Mouse (Mus musculus) hindbrain, embryonic 15.5 days (tissue): Measurements from ENCODE around the gene Nfix. TPM values are rescaled to one million over a fixed set of nuclear protein-coding genes. Genes with fewer than 3 reads are reported as not detected.

Source experiments
- ATAC-seq: fragments of 200-750 bp; cut with Nextera tagmentation; 2 replicates; pipeline ENCODE4 v1.8.0; 2017; ENCODE audit warnings: low read depth, moderate number of reproducible peaks, moderate TSS enrichment; ENCODE audit not compliant: low FRiP score
- H3K27ac ChIP-seq: fragments of 300-500 bp; sonication (generic); replicated peaks from 2 replicates; pipeline ENCODE4 v1.5.1; 2015; ENCODE audit warnings: mild to moderate bottlenecking, inconsistent platforms
- H3K27me3 ChIP-seq: fragments of 300-500 bp; sonication (generic); 2 replicates; pipeline ENCODE4 v1.6.1; 2015; ENCODE audit warnings: control low read depth, inconsistent platforms
- H3K36me3 ChIP-seq: fragments of 300-500 bp; sonication (generic); 2 replicates; pipeline ENCODE4 v1.6.1; 2015; ENCODE audit warnings: control low read depth, inconsistent platforms
- H3K4me1 ChIP-seq: fragments of 300-500 bp; sonication (generic); replicated peaks from 2 replicates; pipeline ENCODE4 v1.6.1; 2015; ENCODE audit warnings: control low read depth, inconsistent platforms
- H3K4me2 ChIP-seq: fragments of 300-500 bp; sonication (generic); 2 replicates; pipeline ENCODE4 v1.6.1; 2015; ENCODE audit warnings: moderate library complexity, mild to moderate bottlenecking, inconsistent platforms
- H3K4me3 ChIP-seq: fragments of 300-500 bp; sonication (generic); 2 replicates; pipeline ENCODE4 v1.5.1; 2015; ENCODE audit warnings: mild to moderate bottlenecking, inconsistent platforms
- H3K9ac ChIP-seq: fragments of 300-500 bp; sonication (generic); 2 replicates; pipeline ENCODE4 v1.6.1; 2015; ENCODE audit warnings: inconsistent platforms
- H3K9me3 ChIP-seq: fragments of 300-500 bp; sonication (generic); 2 replicates; pipeline ENCODE4 v1.6.1; 2016; ENCODE audit warnings: control low read depth, inconsistent platforms
- WGBS: fragments of 180-500 bp; shearing (Covaris S2); methylation state at CpG from one replicate; pipeline ENCODE4 v1.1.7; 2015; 5-methylcytosine and 5-hydroxymethylcytosine counted together
- polyA plus RNA-seq: library from polyadenylated mRNA; unstranded; fragments of >200 nt; fragmentation: Nextera tagmentation; extraction: Ambion mirVana; gene quantifications from 2 replicates; pipeline ENCODE4 v1.2.1, GENCODE M21; 2015

Nfix gene
- polyA plus RNA-seq, 1 experiment from 2014 or later: 87.6 TPM

GRCm38 (mm10) chr8:84765629-84766028 lies 34.5 kb downstream of the Nfix start:
- WGBS: 9% methylated on average over 10 of the region's 10 CpGs
- H3K27ac ChIP-seq: peak overlapping the region; percentile 54
- 0 out of 2 replicates have a peak overlapping the region, but pooled peaks have one; percentile 0 for H3K4me3 ChIP-seq
- ATAC-seq: no peak
- H3K4me2 ChIP-seq: peak overlapping the region; percentile 48
- H3K9ac ChIP-seq: 0 out of 2 replicates have a peak overlapping the region, but pooled peaks have one; percentile 1
- H3K36me3 ChIP-seq: no peaks in the 10 kb centered on the region
- H3K27me3 ChIP-seq: peaks cover 51% of the 10 kb centered on the region
- H3K9me3 ChIP-seq: no peaks in the 10 kb centered on the region
- H3K4me1 ChIP-seq: peaks cover 42% of the 10 kb centered on the region

- peak; percentile 39; the same call in 1 of the 2 replicates for ATAC-seq
- Histone ChIP-seq H3K9me3 (no peaks in the 10 kb centered on the region), H3K36me3 (no peaks in the 10 kb centered on the region), H3K4me1 (peaks cover 46% of the 10 kb centered on the region), H3K4me2 (peak overlapping the region; percentile 48), H3K27me3 (peaks cover 47% of the 10 kb centered on the region), H3K4me3 (0 out of 2 replicates have a peak overlapping the region, but pooled peaks have one; percentile 0), H3K27ac (peak overlapping the region; percentile 54), H3K9ac (no peak overlapping the region)
- 57% methylated on average over 17 of the region's 17 CpGs for WGBS
Measured at GRCm38 (mm10) chr8:84764870-84765495, 35.2 kb downstream of the Nfix start.

- 63% methylated on average over 4 of the region's 4 CpGs for WGBS
- Histone ChIP-seq H3K27me3 (peaks cover 40% of the 10 kb centered on the region), H3K4me1 (peaks cover 43% of the 10 kb centered on the region), H3K9me3 (no peaks in the 10 kb centered on the region), H3K9ac (no peak overlapping the region), H3K36me3 (no peaks in the 10 kb centered on the region), H3K27ac (no peak overlapping the region), H3K4me2 (peak overlapping the region; percentile 48), H3K4me3 (no peak overlapping the region)
- ATAC-seq: no peak
Measured at GRCm38 (mm10) chr8:84764100-84764499, 36.0 kb downstream of the Nfix start.

GRCm38 (mm10) chr8:84760901-84761300 lies 39.2 kb downstream of the Nfix start:
- WGBS: 35% methylated on average over 2 of the region's 2 CpGs
- peaks cover 19% of the 10 kb centered on the region; the same call in 1 of the 2 replicates for H3K27me3 ChIP-seq

GRCm38 (mm10) chr8:84760405-84760805 lies 39.7 kb downstream of the Nfix start:
- WGBS: 45% methylated on average over 7 of the region's 7 CpGs
- Histone ChIP-seq H3K9me3 (no peaks in the 10 kb centered on the region), H3K4me1 (peaks cover 32% of the 10 kb centered on the region), H3K9ac (no peak overlapping the region), H3K27me3 (peaks cover 19% of the 10 kb centered on the region; the same call in 1 of the 2 replicates), H3K4me2 (no peak overlapping the region), H3K27ac (no peak overlapping the region), H3K4me3 (no peak overlapping the region), H3K36me3 (no peaks in the 10 kb centered on the region)
- ATAC-seq: peak; percentile 24; the same call in 1 of the 2 replicates

More at GRCm38 (mm10) chr8:84760901-84761300, 39.2 kb downstream of the Nfix start:
- H3K4me3 ChIP-seq: no peak overlapping the region
- no peak overlapping the region for H3K9ac ChIP-seq
- no peak overlapping the region for H3K27ac ChIP-seq
- ATAC-seq: no peak
- no peaks in the 10 kb centered on the region for H3K36me3 ChIP-seq
- no peaks in the 10 kb centered on the region for H3K9me3 ChIP-seq
- no peak overlapping the region for H3K4me2 ChIP-seq
- peaks cover 37% of the 10 kb centered on the region for H3K4me1 ChIP-seq

- Histone ChIP-seq H3K4me1 (peaks cover 25% of the 10 kb centered on the region), H3K27me3 (peaks cover 13% of the 10 kb centered on the region; the same call in 1 of the 2 replicates), H3K9me3 (no peaks in the 10 kb centered on the region), H3K4me3 (no peak overlapping the region), H3K4me2 (no peak overlapping the region), H3K27ac (no peak overlapping the region), H3K36me3 (no peaks in the 10 kb centered on the region), H3K9ac (no peak overlapping the region)
- no peak for ATAC-seq
- WGBS: 87% methylated on average over 10 of the region's 10 CpGs
Measured at GRCm38 (mm10) chr8:84759718-84760117, 40.4 kb downstream of the Nfix start.

- Histone ChIP-seq H3K27ac (no peak overlapping the region), H3K9me3 (no peaks in the 10 kb centered on the region), H3K36me3 (no peaks in the 10 kb centered on the region), H3K4me2 (no peak overlapping the region), H3K4me1 (peaks cover 20% of the 10 kb centered on the region), H3K9ac (no peak overlapping the region), H3K27me3 (peaks cover 9% of the 10 kb centered on the region; the same call in 1 of the 2 replicates), H3K4me3 (no peak overlapping the region)
- WGBS: 67% methylated on average over 7 of the region's 7 CpGs
- ATAC-seq: no peak
Measured at GRCm38 (mm10) chr8:84759126-84759525, 41.0 kb downstream of the Nfix start.

GRCm38 (mm10) chr8:84758308-84758707 lies 41.8 kb downstream of the Nfix start:
- Histone ChIP-seq H3K4me3 (no peak overlapping the region), H3K4me1 (peaks cover 19% of the 10 kb centered on the region), H3K9ac (no peak overlapping the region), H3K36me3 (no peaks in the 10 kb centered on the region), H3K4me2 (no peak overlapping the region), H3K27ac (no peak overlapping the region), H3K27me3 (peaks cover 14% of the 10 kb centered on the region; the same call in 1 of the 2 replicates), H3K9me3 (no peaks in the 10 kb centered on the region)
- ATAC-seq: no peak
- WGBS: 91% methylated on average over 3 of the region's 3 CpGs

GRCm38 (mm10) chr8:84757501-84757900 lies 42.6 kb downstream of the Nfix start:
- 27% methylated on average over 5 of the region's 5 CpGs for WGBS
- Histone ChIP-seq H3K4me3 (no peak overlapping the region), H3K36me3 (no peaks in the 10 kb centered on the region), H3K4me1 (peaks cover 23% of the 10 kb centered on the region), H3K27me3 (peaks cover 13% of the 10 kb centered on the region; the same call in 1 of the 2 replicates), H3K4me2 (no peak overlapping the region), H3K9me3 (no peaks in the 10 kb centered on the region), H3K9ac (no peak overlapping the region), H3K27ac (no peak overlapping the region)
- no peak for ATAC-seq

- H3K27me3 ChIP-seq: peaks cover 39% of the 10 kb centered on the region
- H3K4me1 ChIP-seq: peaks cover 40% of the 10 kb centered on the region
- ATAC-seq: no peak
- no peaks in the 10 kb centered on the region for H3K9me3 ChIP-seq
- no peak overlapping the region for H3K9ac ChIP-seq
- no peaks in the 10 kb centered on the region for H3K36me3 ChIP-seq
- 81% methylated on average over 6 of the region's 6 CpGs for WGBS
- no peak overlapping the region for H3K4me3 ChIP-seq
- H3K4me2 ChIP-seq: no peak overlapping the region
- no peak overlapping the region for H3K27ac ChIP-seq
Measured at GRCm38 (mm10) chr8:84752734-84753582, 47.2 kb downstream of the Nfix start.

- Histone ChIP-seq H3K9ac (no peak overlapping the region), H3K4me3 (no peak overlapping the region), H3K9me3 (no peaks in the 10 kb centered on the region), H3K4me1 (peaks cover 45% of the 10 kb centered on the region), H3K27ac (peak overlapping the region; percentile 50), H3K36me3 (no peaks in the 10 kb centered on the region), H3K27me3 (peaks cover 59% of the 10 kb centered on the region), H3K4me2 (0 out of 2 replicates have a peak overlapping the region, but pooled peaks have one; percentile 1)
- ATAC-seq: no peak
- 66% methylated on average over 16 of the region's 16 CpGs for WGBS
Measured at GRCm38 (mm10) chr8:84749519-84749918, 50.6 kb downstream of the Nfix start.
